Mouse (Mus musculus) hindbrain, embryonic 11.5 days (tissue): Measurements from ENCODE around the gene Slc25a3. TPM values are rescaled to one million over a fixed set of nuclear protein-coding genes. Genes with fewer than 3 reads are reported as not detected.

ENCODE experiments used
- ATAC-seq: fragments of 200-750 bp; cut with Nextera tagmentation; 2 replicates; pipeline ENCODE4 v1.8.0; 2017; ENCODE audit warnings: mild to moderate bottlenecking, moderate TSS enrichment, moderate library complexity; ENCODE audit not compliant: low FRiP score
- DNase-seq: peaks from one replicate; pipeline ENCODE4 v3.0.0-alpha.2; 2015; ENCODE audit warnings: low spot score
- H3K27ac ChIP-seq: fragments of 300-500 bp; sonication (generic); 2 replicates; pipeline ENCODE4 v1.5.1; 2014; ENCODE audit warnings: mild to moderate bottlenecking, low read depth, low read length
- H3K27me3 ChIP-seq: fragments of 300-500 bp; sonication (generic); 2 replicates; pipeline ENCODE4 v1.6.1; 2014; ENCODE audit warnings: mild to moderate bottlenecking, low read length, moderate library complexity, mixed read lengths; ENCODE audit not compliant: control insufficient read depth, insufficient read depth
- H3K36me3 ChIP-seq: fragments of 300-500 bp; sonication (generic); 2 replicates; pipeline ENCODE4 v1.6.1; 2014; ENCODE audit warnings: mild to moderate bottlenecking, low read length, moderate library complexity, mixed read lengths; ENCODE audit not compliant: control insufficient read depth, insufficient read depth
- H3K4me1 ChIP-seq: fragments of 300-500 bp; sonication (generic); replicated peaks from 2 replicates; pipeline ENCODE4 v1.6.1; 2014; ENCODE audit warnings: low read length, mixed read lengths; ENCODE audit not compliant: control insufficient read depth, insufficient read depth
- H3K4me2 ChIP-seq: fragments of 300-500 bp; sonication (generic); replicated peaks from 2 replicates; pipeline ENCODE4 v1.6.1; 2014; ENCODE audit warnings: mild to moderate bottlenecking, low read depth, low read length
- H3K4me3 ChIP-seq: fragments of 300-500 bp; sonication (generic); 2 replicates; pipeline ENCODE4 v1.5.1; 2014; ENCODE audit warnings: low read depth, low read length
- H3K9ac ChIP-seq: fragments of 300-500 bp; sonication (generic); 2 replicates; pipeline ENCODE4 v1.6.1; 2014; ENCODE audit warnings: low read depth, low read length
- H3K9me3 ChIP-seq: fragments of 300-500 bp; sonication (generic); 2 replicates; pipeline ENCODE4 v1.6.1; 2016; ENCODE audit warnings: low read length; ENCODE audit not compliant: control insufficient read depth
- WGBS: fragments of 180-500 bp; shearing (Covaris S2); extraction: QIAGEN DNeasy Blood & Tissue Kit; methylation state at CpG from one replicate; pipeline ENCODE4 v1.1.7; 2014; 5-methylcytosine and 5-hydroxymethylcytosine counted together
- polyA plus RNA-seq: library from polyadenylated mRNA; unstranded; fragments of >200 nt; fragmentation: Nextera tagmentation; extraction: Ambion mirVana; gene quantifications from 2 replicates; pipeline ENCODE4 v1.2.1, GENCODE M21; 2014

Slc25a3 gene
- polyA plus RNA-seq, 1 experiment from 2014 or later = 455 TPM

DNA sequence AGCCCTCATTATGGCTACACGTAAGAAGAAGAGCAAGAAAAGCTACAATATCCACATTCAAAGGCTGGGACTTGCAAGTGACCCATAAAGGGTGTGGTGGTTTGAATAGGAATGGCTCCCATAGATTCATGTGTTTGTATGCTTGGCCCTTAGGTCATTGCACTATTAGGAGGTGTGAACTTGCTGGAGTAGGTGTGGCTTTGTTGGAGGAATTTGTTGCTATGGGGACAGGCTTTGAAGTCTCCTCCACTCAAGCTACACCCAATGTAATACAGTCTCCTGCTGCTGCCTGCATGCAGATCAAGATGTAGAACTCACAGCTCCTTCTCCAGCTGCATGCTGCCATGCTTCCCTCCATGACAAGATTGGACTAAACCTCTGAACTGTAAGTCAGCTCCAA is 7.7 kb upstream of the Slc25a3 start:
- H3K4me1 ChIP-seq = no peaks in the 10 kb centered on the region
- DNase-seq = no peak
- H3K36me3 ChIP-seq = no peaks in the 10 kb centered on the region
- 96% methylated on average over 1 of the region's 1 CpGs for WGBS
- no peak overlapping the region for H3K4me3 ChIP-seq
- no peaks in the 10 kb centered on the region for H3K9me3 ChIP-seq
- no peak overlapping the region for H3K9ac ChIP-seq
- no peak for ATAC-seq
- H3K27ac ChIP-seq = no peak overlapping the region
- no peaks in the 10 kb centered on the region for H3K27me3 ChIP-seq
- no peak overlapping the region for H3K4me2 ChIP-seq

DNA sequence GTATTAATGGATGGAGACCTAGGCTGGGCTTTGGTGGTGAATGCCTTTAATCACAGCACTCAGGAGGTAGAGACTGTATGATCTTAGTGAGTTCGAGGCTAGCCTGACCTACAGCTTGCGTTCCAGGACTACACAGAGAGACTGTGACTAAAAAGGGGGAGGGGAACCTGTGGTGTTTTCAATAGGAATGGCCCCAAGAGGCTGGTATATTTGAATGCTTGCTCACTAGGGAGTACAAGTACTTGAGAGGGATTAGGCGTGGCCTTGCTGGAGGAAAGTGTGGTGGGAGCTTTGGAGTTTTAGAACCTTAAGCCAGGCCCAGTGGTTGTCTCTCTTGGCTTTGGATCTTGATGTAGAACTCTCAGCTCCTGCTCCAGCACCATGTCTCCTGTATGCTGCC is 6.9 kb upstream of the Slc25a3 start:
- 91% methylated on average over 3 of the region's 3 CpGs for WGBS

DNA sequence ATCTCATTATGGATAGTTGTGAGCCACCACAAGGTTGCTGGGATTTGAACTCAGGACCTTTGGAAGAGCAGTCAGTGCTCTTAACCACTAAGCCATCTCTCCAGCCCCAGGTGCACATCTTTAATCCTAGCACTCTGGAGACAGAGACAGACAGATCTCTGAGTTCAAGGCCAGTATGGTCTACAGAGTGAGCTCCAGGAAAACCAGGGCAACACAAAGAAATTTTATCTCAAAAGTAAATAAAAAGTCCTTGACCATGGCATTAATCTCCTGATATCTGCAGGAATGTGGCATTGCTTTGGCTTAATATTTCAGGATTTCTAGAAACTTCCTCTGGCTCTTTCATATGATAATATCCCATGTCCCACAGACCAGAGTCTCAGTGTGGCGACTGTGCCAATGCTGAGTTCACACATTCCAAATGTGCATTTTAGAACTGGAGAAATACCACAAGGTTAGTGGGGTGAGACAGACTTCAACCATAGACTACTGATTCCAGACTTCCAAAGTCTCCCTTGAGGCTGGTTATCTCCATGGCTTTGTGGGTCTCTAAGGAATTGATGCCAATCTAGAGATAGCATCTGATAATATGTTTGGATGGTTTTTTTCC is 4.8 kb upstream of the Slc25a3 start:
- Histone ChIP-seq H3K36me3 (no peaks in the 10 kb centered on the region), H3K27me3 (no peaks in the 10 kb centered on the region), H3K4me1 (no peaks in the 10 kb centered on the region), H3K4me2 (no peak overlapping the region), H3K27ac (no peak overlapping the region), H3K4me3 (no peak overlapping the region), H3K9me3 (no peaks in the 10 kb centered on the region), H3K9ac (no peak overlapping the region)
- no peak for ATAC-seq
- no peak for DNase-seq
- WGBS = 82% methylated on average over 1 of the region's 1 CpGs

More for the DNA sequence above, 6.9 kb upstream of the Slc25a3 start:
- no peak for DNase-seq
- H3K27ac ChIP-seq = no peak overlapping the region
- no peaks in the 10 kb centered on the region for H3K36me3 ChIP-seq
- no peak for ATAC-seq
- H3K4me3 ChIP-seq = no peak overlapping the region
- no peak overlapping the region for H3K4me2 ChIP-seq
- H3K27me3 ChIP-seq = no peaks in the 10 kb centered on the region
- H3K9me3 ChIP-seq = no peaks in the 10 kb centered on the region
- no peak overlapping the region for H3K9ac ChIP-seq
- H3K4me1 ChIP-seq = no peaks in the 10 kb centered on the region

DNA sequence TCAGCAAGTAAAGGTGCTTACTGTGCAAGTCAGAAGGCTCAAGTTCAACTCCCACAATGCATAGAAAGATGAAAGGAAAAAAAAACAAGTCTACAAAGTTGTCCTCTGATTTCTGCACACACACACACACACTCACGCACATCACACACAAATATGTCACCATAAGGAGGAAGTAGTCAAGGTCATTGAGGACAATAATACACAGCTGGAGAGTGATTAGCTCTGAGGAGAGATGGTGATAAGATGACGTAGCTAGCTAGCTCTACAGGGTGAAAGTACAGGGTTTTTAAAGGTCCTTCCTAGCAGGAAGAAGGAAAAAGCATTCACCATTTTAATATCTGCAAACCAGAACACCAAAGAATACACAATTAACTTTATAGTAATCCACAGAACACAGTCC is 3.5 kb upstream of the Slc25a3 start:
- no peak for DNase-seq
- H3K4me2 ChIP-seq = no peak overlapping the region
- ATAC-seq = no peak

DNA sequence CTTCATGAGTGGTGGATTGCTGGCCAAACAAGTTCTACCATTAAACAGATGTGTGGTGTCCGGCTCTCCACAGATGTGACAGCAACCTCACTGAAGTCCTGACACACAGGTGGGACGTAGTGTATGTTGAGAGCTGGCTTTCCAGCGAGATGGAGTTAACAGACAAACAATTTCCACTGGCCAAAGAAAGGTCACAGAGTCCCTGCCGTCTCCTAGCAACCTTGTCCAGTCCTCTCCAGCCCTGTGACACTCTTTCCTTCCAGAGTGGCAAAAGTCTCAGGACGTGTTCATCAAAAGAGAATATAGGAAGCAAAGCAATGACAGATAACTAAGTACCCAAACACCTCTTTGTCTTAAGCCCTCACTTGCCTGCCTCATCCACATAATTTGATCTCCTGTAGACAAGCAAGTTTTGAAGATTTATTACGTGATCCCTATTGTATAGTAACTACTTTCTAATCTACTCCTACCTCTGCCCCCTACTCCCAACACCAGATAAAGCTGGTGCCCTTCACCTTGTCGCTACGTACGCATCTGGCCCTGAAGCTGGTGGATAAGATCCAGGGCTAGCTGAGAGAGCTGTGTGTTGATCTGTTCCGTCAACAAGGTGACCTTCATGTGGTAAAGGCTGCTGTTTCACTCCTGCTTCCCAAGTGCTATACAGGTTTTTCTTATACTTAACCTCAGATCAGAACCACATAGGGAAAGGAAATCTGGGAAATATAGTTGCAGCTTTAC is 2.9 kb upstream of the Slc25a3 start:
- H3K4me1 ChIP-seq = no peaks in the 10 kb centered on the region
- no peak for DNase-seq
- no peaks in the 10 kb centered on the region for H3K36me3 ChIP-seq
- H3K9ac ChIP-seq = no peak overlapping the region
- no peaks in the 10 kb centered on the region for H3K9me3 ChIP-seq
- H3K27me3 ChIP-seq = no peaks in the 10 kb centered on the region
- no peak for ATAC-seq
- no peak overlapping the region for H3K4me2 ChIP-seq
- WGBS = 73% methylated on average over 10 of the region's 10 CpGs
- no peak overlapping the region for H3K27ac ChIP-seq
- no peak overlapping the region for H3K4me3 ChIP-seq

More for the DNA sequence above, 3.5 kb upstream of the Slc25a3 start:
- no peak overlapping the region for H3K27ac ChIP-seq
- H3K9ac ChIP-seq = no peak overlapping the region
- H3K36me3 ChIP-seq = no peaks in the 10 kb centered on the region
- no peaks in the 10 kb centered on the region for H3K4me1 ChIP-seq
- 85% methylated on average over 2 of the region's 2 CpGs for WGBS
- no peaks in the 10 kb centered on the region for H3K9me3 ChIP-seq
- no peaks in the 10 kb centered on the region for H3K27me3 ChIP-seq
- no peak overlapping the region for H3K4me3 ChIP-seq

DNA sequence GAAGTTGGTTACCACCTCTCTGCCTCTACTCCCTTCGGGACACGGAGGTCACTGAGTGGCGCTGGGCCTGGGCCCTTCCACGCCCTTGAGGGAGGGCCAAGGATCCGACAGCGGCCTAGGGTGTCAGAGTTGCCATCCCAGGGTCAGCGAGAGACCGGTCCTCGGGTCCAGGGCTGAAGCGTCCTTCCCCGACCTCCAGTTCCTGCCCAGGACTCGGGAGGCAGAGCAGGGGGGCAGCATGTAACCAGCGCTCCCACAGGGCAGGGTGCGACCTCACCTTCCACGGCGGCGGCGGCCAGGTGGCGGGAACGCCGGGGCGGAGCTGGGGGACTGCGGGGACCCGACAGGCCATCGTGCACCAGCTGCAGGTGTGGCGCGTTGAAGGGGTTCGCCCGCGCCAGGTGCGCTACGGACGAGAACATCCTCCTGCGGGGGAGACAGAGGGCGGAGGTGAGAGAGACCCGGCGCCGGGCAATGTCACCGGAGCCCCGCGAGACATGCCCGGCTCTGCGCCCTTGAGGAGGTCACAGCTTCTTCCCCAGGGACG is 505 bp downstream of the Slc25a3 start:
- WGBS = 0% methylated on average over 43 of the region's 44 CpGs
- H3K4me1 ChIP-seq = no peaks in the 10 kb centered on the region
- peak overlapping the region; percentile 89 for H3K9ac ChIP-seq
- H3K36me3 ChIP-seq = peaks cover 9% of the 10 kb centered on the region
- H3K9me3 ChIP-seq = no peaks in the 10 kb centered on the region
- peak overlapping the region; percentile 63 for H3K4me3 ChIP-seq
- DNase-seq = peak; percentile 42
- ATAC-seq = no peak; the same call in none of the 2 replicates
- peak overlapping the region; percentile 84 for H3K27ac ChIP-seq
- H3K27me3 ChIP-seq = no peaks in the 10 kb centered on the region
- H3K4me2 ChIP-seq = peak overlapping the region; percentile 91

DNA sequence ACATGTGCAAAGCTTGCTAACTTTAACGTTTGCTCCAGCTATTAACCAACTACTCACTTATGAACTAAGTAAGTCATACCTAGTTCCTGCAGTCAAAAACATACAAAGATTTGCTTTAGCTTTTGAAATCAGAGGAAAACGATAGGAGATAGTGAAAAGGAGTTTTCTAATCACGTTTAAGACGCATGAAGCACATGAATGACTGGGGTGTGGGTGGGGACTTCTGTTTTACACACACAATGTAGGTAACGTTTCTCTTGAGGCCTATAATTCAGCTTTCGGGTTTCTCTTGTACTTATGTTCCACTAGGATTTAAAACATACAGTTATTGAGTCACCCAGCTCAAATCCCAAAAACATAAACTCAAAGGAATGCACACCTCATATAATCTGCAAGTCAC is 1.2 kb downstream of the Slc25a3 start:
- H3K9ac ChIP-seq = peak overlapping the region; percentile 89
- ATAC-seq (no peak), DNase-seq (no peak)
- peaks cover 15% of the 10 kb centered on the region for H3K36me3 ChIP-seq
- no peaks in the 10 kb centered on the region for H3K9me3 ChIP-seq
- no peaks in the 10 kb centered on the region for H3K27me3 ChIP-seq
- WGBS = 44% methylated on average over 6 of the region's 6 CpGs
- peak overlapping the region; percentile 91 for H3K4me2 ChIP-seq
- H3K27ac ChIP-seq = no peak overlapping the region
- peak overlapping the region; percentile 63 for H3K4me3 ChIP-seq
- no peaks in the 10 kb centered on the region for H3K4me1 ChIP-seq

DNA sequence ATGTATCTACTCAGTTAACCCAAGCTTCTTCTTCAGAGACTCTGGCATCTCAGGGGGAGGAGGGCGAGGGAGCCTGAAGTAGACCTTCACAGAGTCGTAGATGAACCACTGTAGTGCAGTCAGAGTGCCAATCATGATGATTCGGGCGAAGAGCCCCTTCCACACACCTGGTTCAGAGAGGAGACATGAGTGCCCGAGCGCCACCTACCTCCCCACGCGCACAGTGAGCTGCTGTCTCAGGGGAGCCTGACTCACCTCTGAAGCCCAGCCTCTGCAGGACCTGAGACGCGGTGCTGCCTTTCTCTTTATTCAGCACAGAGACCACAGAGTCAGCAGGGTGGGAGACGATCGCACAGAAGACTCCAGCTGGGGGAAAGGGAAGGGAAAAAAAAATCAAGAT is 6.9 kb downstream of the Slc25a3 start:
- H3K9ac ChIP-seq = no peak overlapping the region
- H3K4me3 ChIP-seq = no peak overlapping the region
- peaks cover 40% of the 10 kb centered on the region for H3K36me3 ChIP-seq
- ATAC-seq (no peak), DNase-seq (no peak)
- no peaks in the 10 kb centered on the region for H3K27me3 ChIP-seq
- no peaks in the 10 kb centered on the region for H3K9me3 ChIP-seq
- no peak overlapping the region for H3K27ac ChIP-seq
- no peak overlapping the region for H3K4me2 ChIP-seq
- H3K4me1 ChIP-seq = no peaks in the 10 kb centered on the region
- 92% methylated on average over 12 of the region's 12 CpGs for WGBS

DNA sequence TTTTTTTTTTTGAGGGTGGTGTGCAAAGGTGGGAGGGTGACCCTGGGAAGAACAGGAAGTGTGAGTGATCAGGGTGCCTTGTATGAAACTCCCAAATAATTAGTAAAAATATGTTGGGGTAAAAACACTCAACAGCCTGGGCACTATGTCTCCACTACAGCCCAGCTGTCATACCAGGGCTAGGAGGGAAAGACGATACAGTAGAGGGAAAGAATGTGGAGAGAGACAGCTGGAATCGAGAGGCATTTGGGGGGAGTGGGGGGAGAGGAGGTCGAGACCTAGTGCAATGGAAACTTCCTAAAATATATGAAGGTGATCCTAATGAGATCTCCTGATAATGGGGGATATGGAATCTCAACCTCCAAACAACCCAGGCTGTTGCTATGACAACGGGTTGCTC is 14.0 kb downstream of the Slc25a3 start:
- WGBS = 84% methylated on average over 4 of the region's 4 CpGs
- Histone ChIP-seq H3K27me3 (no peaks in the 10 kb centered on the region), H3K27ac (no peak overlapping the region), H3K4me2 (no peak overlapping the region), H3K4me3 (no peak overlapping the region), H3K4me1 (no peaks in the 10 kb centered on the region), H3K36me3 (peaks cover 9% of the 10 kb centered on the region; the same call in 1 of the 2 replicates), H3K9me3 (no peaks in the 10 kb centered on the region), H3K9ac (no peak overlapping the region)
- ATAC-seq (no peak), DNase-seq (no peak)
